Mouse (Mus musculus) B cell, adult 67 days (primary cell): ENCODE results near the gene Nfkbia. TPM values are rescaled to one million over a fixed set of nuclear protein-coding genes. Genes with fewer than 3 reads are reported as not detected.

Source experiments
- total RNA-seq, 2 experiments: library from RNA; stranded (reverse); gene quantifications; 4 replicates each; pipeline ENCODE4 v1.2.4; 2023

The Nfkbia gene
- 100 to 1,000 TPM; 214 to 222 TPM for total RNA-seq

DNA sequence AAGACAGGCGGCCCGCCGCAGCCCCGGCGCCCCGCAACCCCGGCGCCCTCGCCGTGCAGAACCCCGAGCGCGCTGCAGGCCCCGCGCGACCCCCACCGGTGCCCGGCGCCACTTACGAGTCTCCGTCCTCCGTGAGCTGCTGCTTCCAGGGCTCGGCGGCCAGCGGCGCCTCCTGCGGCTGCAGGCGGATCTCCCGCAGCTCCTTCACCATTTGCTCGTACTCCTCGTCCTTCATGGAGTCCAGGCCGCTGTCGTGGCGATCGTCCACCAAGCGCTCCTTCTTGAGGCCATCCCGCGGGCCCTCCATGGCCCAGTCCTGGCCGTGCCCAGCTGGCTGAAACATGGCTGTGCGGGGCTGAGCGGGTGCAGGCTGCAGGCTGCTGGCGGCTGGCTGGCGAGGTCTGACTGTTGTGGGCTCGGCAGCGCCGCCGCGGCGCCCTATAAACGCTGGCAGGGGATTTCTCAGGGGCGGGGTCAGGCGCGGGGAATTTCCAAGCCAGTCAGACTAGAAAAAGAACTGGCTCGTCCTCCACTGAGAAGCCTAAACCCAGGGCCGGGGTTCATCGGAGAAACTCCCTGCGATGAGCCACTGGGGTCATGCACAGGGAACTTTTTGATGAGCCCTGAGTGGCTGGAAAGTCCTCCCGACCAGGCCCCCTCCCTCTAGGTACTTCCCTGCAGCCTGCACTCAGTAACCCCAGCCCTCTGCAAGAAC is at the start of gene Nfkbia:
Gene Nfkbia (minus strand): TSS at position 464 of the 715 bp plus-strand sequence.

Other genes with a start within 250 kb of the Nfkbia start
- 10 to 100 TPM; 10.5 to 12.7 TPM for gene 1110008L16Rik, start 193.1 kb downstream of the Nfkbia start, total RNA-seq
- 10 to 100 TPM; 21.7 to 22.6 TPM for gene Ppp2r3c, start 189.6 kb downstream of the Nfkbia start, total RNA-seq
- 100 to 1,000 TPM in 1 of 2 experiments, 10 to 100 TPM in 1; 93.4 to 101 TPM for gene Psma6, start 108.4 kb downstream of the Nfkbia start, total RNA-seq
- not detected for gene Aldoart2, start 72.6 kb upstream of the Nfkbia start, total RNA-seq
- not detected for gene Insm2, start 106.8 kb upstream of the Nfkbia start, total RNA-seq